Mouse (Mus musculus): ENCODE measurements at regions not wholly inside any gene's neighbourhood (a gene's known extent, or its start where the extent isn't known, plus 50 kb on each side); places are given as distances from the start of the nearest gene placed in this dataset.

DNA sequence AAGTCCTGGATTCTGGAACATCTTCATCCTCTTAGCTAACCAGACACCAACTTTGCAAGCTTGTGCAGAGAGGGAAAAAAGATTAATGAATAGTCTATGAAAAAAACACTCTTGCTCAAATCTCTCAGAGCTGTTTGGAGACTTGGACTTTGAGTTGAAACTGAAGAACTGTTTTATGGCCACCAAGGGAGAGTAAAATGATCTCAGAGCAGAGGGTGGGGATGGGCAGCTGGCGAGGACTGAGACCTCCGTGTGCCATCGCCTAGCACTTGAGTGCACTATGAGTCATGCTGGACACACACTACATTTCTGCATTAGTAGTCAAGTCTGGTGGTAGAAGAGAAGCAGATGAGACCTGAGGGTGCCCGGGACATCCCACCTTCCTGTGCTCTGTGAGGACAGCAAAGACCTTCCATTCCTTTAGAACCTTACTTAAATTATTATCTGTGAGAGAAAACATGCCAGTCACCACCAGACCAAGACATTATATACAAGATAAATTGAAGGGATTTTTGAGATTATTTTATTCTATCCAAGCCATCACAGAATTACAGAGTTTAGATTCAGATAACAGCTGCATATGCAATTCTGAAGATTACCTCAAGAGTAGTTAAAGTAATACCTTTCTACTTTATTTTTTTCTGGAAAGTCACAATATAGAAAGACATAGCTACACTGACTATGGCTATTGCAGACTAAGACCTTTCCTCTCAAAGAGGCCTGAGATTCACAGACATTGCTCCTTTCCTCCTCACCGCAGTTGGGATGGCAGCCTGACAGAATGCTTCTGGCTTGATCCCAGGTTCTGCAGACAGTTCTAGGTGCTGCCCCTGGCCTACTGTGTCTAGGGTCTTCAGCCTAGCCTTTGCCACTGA, 125.0 kb upstream of the Speer4f2 start:
- Histone ChIP-seq H3K27ac (ENCODE audit: low read depth) (no peak overlapping the region), H3K9ac (ENCODE audit: low read length) (no peak overlapping the region), H3K36me3 (ENCODE audit: control insufficient read depth, insufficient read depth, low read length) (no peaks in the 10 kb centered on the region), H3K9me3 (ENCODE audit: control insufficient read depth, low read length) (no peaks in the 10 kb centered on the region), H3K4me1 (replicated peaks; ENCODE audit: control insufficient read depth, insufficient read depth, low read length) (no peaks in the 10 kb centered on the region), H3K27me3 (replicated peaks; ENCODE audit: control insufficient read depth, insufficient read depth, low read length) (no peaks in the 10 kb centered on the region), H3K4me2 (ENCODE audit: low read length) (no peak overlapping the region), H3K4me3 (ENCODE audit: low read depth, low read length) (no peak overlapping the region)
- DNase-seq (ENCODE audit: low spot score) (no peak), ATAC-seq (replicated peaks; ENCODE audit: low FRiP score, low TSS enrichment, low read depth) (peak; percentile 87)
- WGBS, result 69% methylated on average over 5 of the region's 5 CpGs

DNA sequence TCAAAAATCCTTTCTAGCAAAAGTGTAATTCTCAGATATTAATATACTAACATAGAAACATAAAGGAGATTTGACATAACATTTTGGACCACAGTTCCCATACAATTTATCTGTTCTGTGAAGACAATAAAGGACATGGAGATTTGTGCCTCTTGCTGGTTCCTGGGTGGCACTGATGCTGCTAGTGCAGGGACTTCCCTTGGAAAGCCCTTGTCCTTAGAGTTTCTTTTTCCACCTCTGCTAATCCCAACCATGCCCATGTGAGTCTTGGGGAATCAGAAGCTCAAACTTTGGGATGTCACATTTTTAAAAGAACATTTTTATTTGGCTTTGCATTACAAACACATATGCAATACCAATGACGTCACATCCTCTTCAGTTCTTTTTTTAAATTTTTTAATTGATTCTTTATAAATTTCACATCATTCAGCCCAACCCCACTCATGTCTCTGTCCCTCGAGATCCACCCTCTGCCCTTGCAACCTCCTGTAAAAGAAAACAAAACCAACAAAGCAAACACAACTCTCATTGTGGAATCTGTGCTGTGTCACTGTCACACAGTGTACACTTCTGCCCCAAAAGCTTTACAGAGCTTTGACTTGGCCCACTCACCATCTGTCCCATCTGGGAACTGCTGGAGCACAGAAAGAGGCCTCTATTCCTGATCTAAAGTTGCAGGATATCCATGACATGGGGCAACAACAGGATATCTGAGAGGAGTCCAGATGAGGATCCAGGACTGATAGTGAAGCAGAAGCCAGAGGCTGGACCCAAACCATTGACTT, 112.2 kb upstream of the Speer4f2 start:
- no peak overlapping the region for H3K4me2 ChIP-seq (ENCODE audit: low read length)
- H3K27me3 ChIP-seq (replicated peaks; ENCODE audit: control insufficient read depth, insufficient read depth, low read length), result no peaks in the 10 kb centered on the region
- H3K9ac ChIP-seq (ENCODE audit: low read length), result no peak overlapping the region
- H3K4me3 ChIP-seq (ENCODE audit: low read depth, low read length), result no peak overlapping the region
- H3K36me3 ChIP-seq (ENCODE audit: control insufficient read depth, insufficient read depth, low read length), result no peaks in the 10 kb centered on the region
- no peaks in the 10 kb centered on the region for H3K9me3 ChIP-seq (ENCODE audit: control insufficient read depth, low read length)
- ATAC-seq (replicated peaks; ENCODE audit: low FRiP score, low TSS enrichment, low read depth) (no peak), DNase-seq (ENCODE audit: low spot score) (no peak)
- WGBS, result 63% methylated on average over 2 of the region's 2 CpGs
- no peaks in the 10 kb centered on the region for H3K4me1 ChIP-seq (replicated peaks; ENCODE audit: control insufficient read depth, insufficient read depth, low read length)
- H3K27ac ChIP-seq (ENCODE audit: low read depth), result no peak overlapping the region

DNA sequence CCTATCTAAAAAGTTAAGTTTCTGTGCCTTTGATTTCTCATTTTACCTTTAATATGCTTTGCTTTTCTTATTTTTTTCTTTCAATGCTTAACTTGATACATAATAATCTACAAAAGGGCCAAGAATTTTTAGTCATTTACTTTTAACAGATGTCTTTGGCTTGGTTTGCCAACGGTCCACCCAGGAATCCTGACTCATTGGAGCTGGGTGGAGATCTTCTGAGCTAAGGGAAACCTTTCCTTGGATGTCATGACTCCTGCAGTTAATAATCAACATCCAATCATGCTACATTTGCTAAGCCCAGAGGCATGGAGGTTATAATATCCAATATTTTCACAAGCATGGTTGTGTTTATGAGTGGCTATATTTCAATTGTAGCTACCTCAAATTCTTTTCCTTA, 110.9 kb upstream of the Speer4f2 start:
- Histone ChIP-seq H3K4me1 (replicated peaks; ENCODE audit: control insufficient read depth, insufficient read depth, low read length) (no peaks in the 10 kb centered on the region), H3K4me2 (ENCODE audit: low read length) (no peak overlapping the region), H3K4me3 (ENCODE audit: low read depth, low read length) (no peak overlapping the region), H3K27ac (ENCODE audit: low read depth) (no peak overlapping the region), H3K27me3 (replicated peaks; ENCODE audit: control insufficient read depth, insufficient read depth, low read length) (no peaks in the 10 kb centered on the region), H3K9ac (ENCODE audit: low read length) (no peak overlapping the region), H3K9me3 (ENCODE audit: control insufficient read depth, low read length) (no peaks in the 10 kb centered on the region), H3K36me3 (ENCODE audit: control insufficient read depth, insufficient read depth, low read length) (no peaks in the 10 kb centered on the region)
- 76% methylated on average over 1 of the region's 1 CpGs for WGBS
- no peak for ATAC-seq (replicated peaks; ENCODE audit: low FRiP score, low TSS enrichment, low read depth)
- no peak for DNase-seq (ENCODE audit: low spot score)

DNA sequence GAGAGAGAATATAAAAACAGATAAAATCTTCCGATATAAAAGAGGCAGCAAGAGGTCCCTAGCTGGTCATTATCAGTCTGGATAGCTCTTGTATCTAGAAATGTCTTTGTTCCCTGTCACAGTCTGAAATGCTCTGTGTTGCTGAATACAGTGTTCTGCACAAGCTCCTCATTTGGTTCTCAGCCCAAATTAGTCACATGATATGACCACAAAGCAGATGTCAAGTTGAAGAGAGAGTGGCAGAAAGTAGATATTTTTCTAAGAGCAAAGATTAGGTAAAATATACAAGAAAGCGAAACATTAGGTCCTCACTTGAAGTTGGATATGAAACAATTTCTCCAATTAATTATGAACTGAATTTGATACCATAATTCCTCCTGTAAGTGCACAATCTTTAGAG, 101.8 kb upstream of the Speer4f2 start:
- Histone ChIP-seq H3K4me2 (ENCODE audit: low read length) (no peak overlapping the region), H3K9ac (ENCODE audit: low read length) (no peak overlapping the region), H3K27me3 (replicated peaks; ENCODE audit: control insufficient read depth, insufficient read depth, low read length) (no peaks in the 10 kb centered on the region), H3K27ac (ENCODE audit: low read depth) (peak overlapping the region; percentile 29; the same call in 1 of the 2 replicates), H3K4me3 (ENCODE audit: low read depth, low read length) (no peak overlapping the region), H3K36me3 (ENCODE audit: control insufficient read depth, insufficient read depth, low read length) (no peaks in the 10 kb centered on the region), H3K4me1 (replicated peaks; ENCODE audit: control insufficient read depth, insufficient read depth, low read length) (no peaks in the 10 kb centered on the region), H3K9me3 (ENCODE audit: control insufficient read depth, low read length) (0 out of 2 replicates have a peak, but pooled peaks cover 4% of the 10 kb centered on the region)
- 75% methylated on average over 2 of the region's 2 CpGs for WGBS
- DNase-seq (ENCODE audit: low spot score), result no peak
- ATAC-seq (replicated peaks; ENCODE audit: low FRiP score, low TSS enrichment, low read depth), result no peak

DNA sequence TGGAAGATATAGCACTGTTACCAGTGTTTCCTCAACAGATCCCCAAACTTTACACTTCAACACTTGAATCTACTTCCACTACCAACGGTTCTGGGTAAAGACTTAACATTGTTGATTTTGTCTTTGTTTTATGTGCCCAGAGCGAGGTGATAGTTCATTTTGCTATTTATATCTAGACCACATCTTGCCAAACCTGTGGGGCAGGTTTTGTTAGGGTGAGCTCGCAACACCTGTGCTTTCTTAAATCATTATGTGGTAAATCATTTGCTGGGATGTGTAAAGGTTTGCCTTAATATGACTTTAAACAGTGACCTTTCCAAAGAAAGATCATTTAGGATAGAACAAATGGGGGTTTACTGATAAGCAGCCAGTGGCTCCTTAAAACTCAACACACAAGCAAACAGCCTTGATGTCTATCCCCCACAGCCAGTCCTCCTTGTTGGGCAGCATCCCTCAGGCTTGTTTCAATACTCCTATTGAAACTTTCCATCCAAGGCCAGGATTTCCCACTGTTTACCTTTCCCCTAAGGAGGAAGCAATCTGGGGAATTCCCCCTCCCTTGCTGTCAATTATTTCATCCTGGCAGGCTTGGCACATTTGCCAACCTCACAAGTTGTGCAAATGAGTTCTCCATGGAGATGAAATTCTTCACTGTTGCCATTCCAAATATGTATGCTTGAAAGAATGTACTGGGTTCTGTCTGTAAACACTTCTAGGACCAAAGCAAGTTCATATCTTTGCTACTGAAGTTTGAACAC, 101.1 kb upstream of the Speer4f2 start:
- Histone ChIP-seq H3K27me3 (replicated peaks; ENCODE audit: control insufficient read depth, insufficient read depth, low read length) (no peaks in the 10 kb centered on the region), H3K9me3 (ENCODE audit: control insufficient read depth, low read length) (0 out of 2 replicates have a peak, but pooled peaks cover 4% of the 10 kb centered on the region), H3K27ac (ENCODE audit: low read depth) (peak overlapping the region; percentile 29), H3K4me2 (ENCODE audit: low read length) (no peak overlapping the region), H3K36me3 (ENCODE audit: control insufficient read depth, insufficient read depth, low read length) (no peaks in the 10 kb centered on the region), H3K4me1 (replicated peaks; ENCODE audit: control insufficient read depth, insufficient read depth, low read length) (no peaks in the 10 kb centered on the region), H3K9ac (ENCODE audit: low read length) (no peak overlapping the region), H3K4me3 (ENCODE audit: low read depth, low read length) (no peak overlapping the region)
- peak; percentile 95 for ATAC-seq (replicated peaks; ENCODE audit: low FRiP score, low TSS enrichment, low read depth)
- WGBS, result 52% methylated on average over 3 of the region's 3 CpGs
- peak; percentile 65 for DNase-seq (ENCODE audit: low spot score)

DNA sequence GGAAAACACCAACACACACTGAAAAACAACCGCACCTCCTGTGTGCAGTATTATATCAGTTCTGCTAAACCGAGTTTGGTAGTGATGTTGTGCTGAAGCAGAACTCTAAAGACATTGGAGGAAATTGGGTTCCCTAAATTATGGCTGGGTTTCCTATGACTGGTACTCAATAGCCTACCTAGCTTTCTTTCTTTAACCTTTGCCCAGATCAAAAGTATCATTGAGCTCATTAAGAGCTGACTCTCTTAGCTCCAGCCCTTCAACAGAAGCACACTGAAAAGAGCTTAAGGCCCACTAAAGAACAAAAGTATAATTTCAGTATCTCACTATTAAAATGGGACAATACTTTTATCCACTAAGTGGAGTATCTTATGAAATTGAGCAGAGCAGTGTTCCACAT, 97.6 kb upstream of the Speer4f2 start:
- DNase-seq (ENCODE audit: low spot score), result no peak
- Histone ChIP-seq H3K4me2 (ENCODE audit: low read length) (no peak overlapping the region), H3K27ac (ENCODE audit: low read depth) (no peak overlapping the region), H3K4me3 (ENCODE audit: low read depth, low read length) (no peak overlapping the region), H3K27me3 (replicated peaks; ENCODE audit: control insufficient read depth, insufficient read depth, low read length) (no peaks in the 10 kb centered on the region), H3K36me3 (ENCODE audit: control insufficient read depth, insufficient read depth, low read length) (no peaks in the 10 kb centered on the region), H3K4me1 (replicated peaks; ENCODE audit: control insufficient read depth, insufficient read depth, low read length) (no peaks in the 10 kb centered on the region), H3K9me3 (ENCODE audit: control insufficient read depth, low read length) (no peaks in the 10 kb centered on the region), H3K9ac (ENCODE audit: low read length) (no peak overlapping the region)
- WGBS, result 93% methylated on average over 2 of the region's 2 CpGs
- no peak for ATAC-seq (replicated peaks; ENCODE audit: low FRiP score, low TSS enrichment, low read depth)

DNA sequence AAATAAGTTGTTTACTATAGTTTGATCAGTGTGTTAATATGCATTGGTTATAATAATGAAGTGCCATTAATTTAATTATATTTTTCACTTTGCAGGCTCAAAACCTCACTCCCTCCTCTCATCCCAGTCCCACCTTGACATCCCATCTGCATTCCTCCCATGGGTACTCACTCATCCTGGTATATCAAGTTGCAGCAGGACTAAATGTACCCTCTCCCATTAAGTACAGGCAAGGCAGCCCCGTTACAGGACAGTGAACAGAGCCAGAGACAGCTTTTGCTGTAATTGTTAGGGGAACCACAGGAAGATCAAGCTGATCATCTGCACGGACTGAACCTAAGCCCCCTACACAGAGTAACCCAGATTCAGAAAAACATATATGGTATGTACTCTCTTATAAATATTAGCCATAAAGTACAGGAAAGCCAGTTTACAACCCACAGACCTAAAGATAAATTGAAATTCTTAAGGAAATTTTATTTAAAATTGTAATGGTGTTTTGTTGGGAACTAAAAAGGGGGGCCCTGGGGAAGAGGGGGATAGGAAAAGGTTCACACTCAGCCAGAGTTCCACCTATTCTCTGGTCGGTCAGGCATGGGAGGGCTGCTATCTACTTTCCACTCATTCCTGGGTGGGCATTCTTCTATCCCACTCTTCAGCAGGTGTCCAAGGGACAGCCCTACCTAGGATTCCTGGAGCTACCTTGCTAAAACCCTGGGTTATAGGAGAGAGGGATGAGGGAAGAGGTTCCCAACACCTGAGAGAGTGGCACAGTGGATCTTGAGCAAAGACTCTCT, 96.0 kb upstream of the Speer4f2 start:
- no peak for ATAC-seq (replicated peaks; ENCODE audit: low FRiP score, low TSS enrichment, low read depth)
- H3K27ac ChIP-seq (ENCODE audit: low read depth), result no peak overlapping the region
- no peak for DNase-seq (ENCODE audit: low spot score)
- no peak overlapping the region for H3K4me3 ChIP-seq (ENCODE audit: low read depth, low read length)
- no peaks in the 10 kb centered on the region for H3K36me3 ChIP-seq (ENCODE audit: control insufficient read depth, insufficient read depth, low read length)
- no peaks in the 10 kb centered on the region for H3K4me1 ChIP-seq (replicated peaks; ENCODE audit: control insufficient read depth, insufficient read depth, low read length)
- H3K9me3 ChIP-seq (ENCODE audit: control insufficient read depth, low read length), result no peaks in the 10 kb centered on the region
- no peaks in the 10 kb centered on the region for H3K27me3 ChIP-seq (replicated peaks; ENCODE audit: control insufficient read depth, insufficient read depth, low read length)
- no peak overlapping the region for H3K9ac ChIP-seq (ENCODE audit: low read length)
- H3K4me2 ChIP-seq (ENCODE audit: low read length), result no peak overlapping the region
- WGBS, result 74% methylated on average over 3 of the region's 3 CpGs

DNA sequence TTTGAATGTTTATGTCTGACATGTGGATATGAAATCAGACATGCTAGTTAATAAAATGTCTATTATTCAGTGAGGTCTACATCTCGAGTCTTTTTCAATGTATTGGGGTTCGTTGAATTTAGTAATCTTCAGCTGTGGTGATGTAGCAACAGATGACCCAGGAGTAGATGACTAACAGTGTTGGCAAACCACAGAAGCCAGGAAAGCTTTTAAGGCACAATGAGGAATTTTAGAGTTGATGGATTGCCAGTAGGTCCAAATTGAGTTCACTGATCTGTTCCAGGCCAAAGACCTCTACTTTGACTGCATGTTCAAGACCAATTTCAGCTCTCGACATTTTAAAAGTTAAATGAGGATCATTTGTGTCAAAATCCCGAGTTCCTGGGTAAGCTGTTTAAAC, 92.8 kb upstream of the Speer4f2 start:
- H3K9ac ChIP-seq (ENCODE audit: low read length), result no peak overlapping the region
- H3K27ac ChIP-seq (ENCODE audit: low read depth), result no peak overlapping the region
- 68% methylated on average over 4 of the region's 4 CpGs for WGBS
- H3K4me1 ChIP-seq (replicated peaks; ENCODE audit: control insufficient read depth, insufficient read depth, low read length), result no peaks in the 10 kb centered on the region
- no peak overlapping the region for H3K4me2 ChIP-seq (ENCODE audit: low read length)
- no peaks in the 10 kb centered on the region for H3K9me3 ChIP-seq (ENCODE audit: control insufficient read depth, low read length)
- no peak overlapping the region for H3K4me3 ChIP-seq (ENCODE audit: low read depth, low read length)
- H3K36me3 ChIP-seq (ENCODE audit: control insufficient read depth, insufficient read depth, low read length), result no peaks in the 10 kb centered on the region
- H3K27me3 ChIP-seq (replicated peaks; ENCODE audit: control insufficient read depth, insufficient read depth, low read length), result no peaks in the 10 kb centered on the region
- DNase-seq (ENCODE audit: low spot score), result no peak
- no peak for ATAC-seq (replicated peaks; ENCODE audit: low FRiP score, low TSS enrichment, low read depth)
